Mouse (Mus musculus) hindbrain, postnatal 0 days (tissue): ENCODE measurements at regions not wholly inside any gene's neighbourhood (a gene's known extent, or its start where the extent isn't known, plus 50 kb on each side); places are given as distances from the start of the nearest gene placed in this dataset.
A peak's percentile ranks its signal among the peaks of the same experiment; 100 is the strongest.

Source experiments
- ATAC-seq: fragments of 200-750 bp; cut with Nextera tagmentation; 2 replicates; pipeline ENCODE4 v1.8.0; 2017; ENCODE audit warnings: mild to moderate bottlenecking, moderate TSS enrichment, moderate library complexity
- DNase-seq: peaks from one replicate; pipeline ENCODE4 v3.0.0-alpha.2; 2015; ENCODE audit warnings: low spot score
- H3K27ac ChIP-seq: fragments of 300-500 bp; sonication (generic); 2 replicates; pipeline ENCODE4 v1.5.1; 2014; ENCODE audit warnings: mild to moderate bottlenecking
- H3K27me3 ChIP-seq: fragments of 300-500 bp; sonication (generic); 2 replicates; pipeline ENCODE4 v1.6.1; 2014; ENCODE audit warnings: low read length, mixed read lengths; ENCODE audit not compliant: insufficient read depth
- H3K36me3 ChIP-seq: fragments of 300-500 bp; sonication (generic); 2 replicates; pipeline ENCODE4 v1.6.1; 2014; ENCODE audit warnings: low read length, mixed read lengths; ENCODE audit not compliant: insufficient read depth
- H3K4me1 ChIP-seq: fragments of 300-500 bp; sonication (generic); 2 replicates; pipeline ENCODE4 v1.6.1; 2014; ENCODE audit warnings: antibody characterized with exemption, low read length, mixed read lengths; ENCODE audit not compliant: insufficient read depth
- H3K4me2 ChIP-seq: fragments of 300-500 bp; sonication (generic); 2 replicates; pipeline ENCODE4 v1.6.1; 2014; ENCODE audit warnings: low read depth, mild to moderate bottlenecking, low read length, moderate library complexity, mixed read lengths
- H3K4me3 ChIP-seq: fragments of 300-500 bp; sonication (generic); 2 replicates; pipeline ENCODE4 v1.5.1; 2014; ENCODE audit warnings: low read length
- H3K9ac ChIP-seq: fragments of 300-500 bp; sonication (generic); replicated peaks from 2 replicates; pipeline ENCODE4 v1.6.1; 2014; ENCODE audit warnings: mild to moderate bottlenecking, low read length, moderate library complexity, mixed read lengths
- H3K9me3 ChIP-seq: fragments of 300-500 bp; sonication (generic); 2 replicates; pipeline ENCODE4 v1.6.1; 2016; ENCODE audit warnings: low read length, mixed read lengths
- CTCF ChIP-seq: IDR thresholded peaks from 2 replicates; pipeline ENCODE4 v1.5.1; 2016; ENCODE audit warnings: antibody characterized with exemption, control low read depth, low read depth
- WGBS: fragments of 180-500 bp; shearing (Covaris S2); extraction: QIAGEN DNeasy Blood & Tissue Kit; methylation state at CpG from one replicate; pipeline ENCODE4 v1.1.7; 2014; 5-methylcytosine and 5-hydroxymethylcytosine counted together

DNA sequence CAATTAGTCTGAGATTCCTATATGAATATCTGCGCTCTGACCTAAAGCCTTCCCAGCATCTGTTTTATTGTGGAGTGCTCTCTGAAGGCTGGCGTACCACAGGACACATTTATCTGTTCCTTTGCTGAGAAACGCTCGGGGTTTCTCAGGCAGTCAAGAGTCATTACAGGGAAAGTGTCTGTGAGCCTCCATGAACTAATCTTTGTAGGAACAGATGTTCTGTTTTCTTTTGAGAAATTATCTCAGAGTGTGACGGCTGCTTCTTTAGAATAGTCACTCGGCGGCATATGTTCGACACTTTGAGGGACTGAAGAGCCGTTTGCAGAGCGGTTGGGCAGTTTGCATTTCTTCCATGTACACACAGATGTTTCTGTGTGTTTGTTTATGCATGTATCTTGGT, 255.6 kb downstream of the Ankrd50 start:
- 44% methylated on average over 10 of the region's 10 CpGs for WGBS
- no peak overlapping the region for H3K4me2 ChIP-seq
- DNase-seq (peak; percentile 19), ATAC-seq (no peak)
- TF ChIP-seq CTCF: no peak
- H3K9me3 ChIP-seq: no peaks in the 10 kb centered on the region
- H3K4me1 ChIP-seq: peaks cover 10% of the 10 kb centered on the region; the same call in 1 of the 2 replicates
- no peak overlapping the region for H3K27ac ChIP-seq
- no peaks in the 10 kb centered on the region for H3K27me3 ChIP-seq
- H3K36me3 ChIP-seq: no peaks in the 10 kb centered on the region
- H3K4me3 ChIP-seq: no peak overlapping the region
- H3K9ac ChIP-seq: no peak overlapping the region

DNA sequence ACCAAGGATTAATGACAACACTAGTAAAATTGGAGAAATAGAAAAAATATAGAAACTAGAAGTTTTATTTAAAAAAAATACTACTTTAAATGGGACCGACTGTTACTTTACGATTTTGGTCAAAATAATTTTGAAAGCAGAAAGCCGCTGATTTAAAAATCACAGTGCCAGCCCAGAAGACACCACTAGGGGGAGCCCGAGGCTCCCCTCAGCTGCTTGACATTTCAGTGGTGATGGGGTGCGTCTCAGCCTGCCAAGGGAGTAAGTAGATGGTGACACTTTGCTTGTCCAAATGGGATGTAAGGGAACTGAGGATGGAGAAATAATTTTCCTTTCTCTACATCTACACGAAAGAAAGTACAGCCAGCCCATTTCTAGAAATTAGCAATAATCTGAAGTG, 257.0 kb downstream of the Ankrd50 start:
- Histone ChIP-seq H3K4me1 (peaks cover 7% of the 10 kb centered on the region; the same call in 1 of the 2 replicates), H3K27ac (no peak overlapping the region), H3K9me3 (no peaks in the 10 kb centered on the region), H3K36me3 (no peaks in the 10 kb centered on the region), H3K4me3 (no peak overlapping the region), H3K9ac (no peak overlapping the region), H3K27me3 (no peaks in the 10 kb centered on the region), H3K4me2 (no peak overlapping the region)
- WGBS: 24% methylated on average over 6 of the region's 6 CpGs
- ATAC-seq (no peak), DNase-seq (peak; percentile 79)
- peak; percentile 83 for TF ChIP-seq CTCF

DNA sequence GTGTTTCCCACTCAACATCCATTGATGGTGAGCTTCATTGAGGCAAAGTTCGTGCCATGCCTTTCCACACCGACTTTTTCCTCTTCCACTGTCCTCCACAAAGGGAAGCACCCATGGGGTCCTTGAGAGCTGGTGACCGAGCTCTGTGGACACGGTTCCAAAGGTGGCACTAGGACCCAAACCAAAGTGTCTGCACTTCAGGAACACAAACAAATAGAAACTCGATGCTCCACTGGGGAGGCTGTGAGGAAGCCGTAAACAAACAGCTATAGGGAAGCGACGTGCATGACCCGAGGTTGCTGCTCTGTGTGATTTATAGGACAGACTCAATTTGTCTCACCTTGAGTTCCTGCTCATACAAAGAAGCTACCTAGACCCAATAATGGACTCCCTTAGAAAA, 257.5 kb downstream of the Ankrd50 start:
- ATAC-seq (no peak), DNase-seq (no peak)
- H3K4me1 ChIP-seq: 0 out of 2 replicates have a peak, but pooled peaks cover 4% of the 10 kb centered on the region
- H3K9ac ChIP-seq: no peak overlapping the region
- TF ChIP-seq CTCF: no peak
- H3K27me3 ChIP-seq: no peaks in the 10 kb centered on the region
- H3K27ac ChIP-seq: no peak overlapping the region
- no peak overlapping the region for H3K4me2 ChIP-seq
- H3K4me3 ChIP-seq: no peak overlapping the region
- H3K36me3 ChIP-seq: no peaks in the 10 kb centered on the region
- 83% methylated on average over 9 of the region's 9 CpGs for WGBS
- no peaks in the 10 kb centered on the region for H3K9me3 ChIP-seq

DNA sequence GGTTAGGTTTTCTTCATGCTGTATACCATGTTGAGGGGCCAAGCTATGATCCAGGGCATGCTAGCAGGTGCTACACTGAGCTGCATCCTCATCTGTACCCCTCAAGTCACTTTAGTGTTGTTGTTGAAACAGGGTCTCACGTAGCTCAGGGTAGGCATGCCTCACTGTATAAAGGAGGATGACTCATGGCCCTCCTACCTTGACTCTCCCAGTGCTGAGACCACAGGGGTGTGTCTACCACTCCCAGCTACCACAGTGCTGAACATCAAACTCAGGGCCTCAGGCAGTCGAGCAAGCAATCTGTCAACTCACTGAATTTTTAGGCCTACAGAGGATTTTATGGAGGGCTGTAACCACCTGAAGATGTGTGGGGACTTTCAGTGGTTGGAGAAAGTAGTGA, 258.5 kb downstream of the Ankrd50 start:
- H3K27me3 ChIP-seq: no peaks in the 10 kb centered on the region
- H3K9me3 ChIP-seq: no peaks in the 10 kb centered on the region
- H3K9ac ChIP-seq: no peak overlapping the region
- ATAC-seq (no peak), DNase-seq (no peak)
- no peak overlapping the region for H3K4me2 ChIP-seq
- H3K36me3 ChIP-seq: no peaks in the 10 kb centered on the region
- no peaks in the 10 kb centered on the region for H3K4me1 ChIP-seq
- H3K27ac ChIP-seq: no peak overlapping the region
- 66% methylated on average over 2 of the region's 2 CpGs for WGBS
- no peak overlapping the region for H3K4me3 ChIP-seq
- TF ChIP-seq CTCF: no peak

DNA sequence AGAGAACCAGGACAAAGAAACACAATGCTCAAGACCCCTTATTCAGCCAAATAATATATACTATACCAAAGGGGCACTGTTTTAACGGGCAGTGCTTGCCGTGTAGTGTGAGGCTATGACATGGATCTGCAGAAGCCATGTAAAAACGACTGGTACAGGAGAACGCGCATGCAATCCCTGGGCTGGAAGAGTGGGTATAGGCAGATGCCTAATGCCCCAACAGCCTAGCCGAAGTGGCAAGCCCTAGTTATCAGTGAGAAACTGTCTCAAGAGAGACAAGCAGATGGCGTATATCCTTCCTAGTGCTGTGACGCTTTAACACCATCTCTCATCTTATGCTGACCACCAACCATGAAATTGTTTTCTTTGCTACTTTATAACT, 262.8 kb downstream of the Ankrd50 start:
- no peaks in the 10 kb centered on the region for H3K36me3 ChIP-seq
- TF ChIP-seq CTCF: no peak
- no peaks in the 10 kb centered on the region for H3K4me1 ChIP-seq
- DNase-seq (no peak), ATAC-seq (no peak)
- no peak overlapping the region for H3K4me3 ChIP-seq
- no peak overlapping the region for H3K27ac ChIP-seq
- H3K27me3 ChIP-seq: no peaks in the 10 kb centered on the region
- 81% methylated on average over 8 of the region's 8 CpGs for WGBS
- H3K9me3 ChIP-seq: no peaks in the 10 kb centered on the region
- no peak overlapping the region for H3K9ac ChIP-seq
- H3K4me2 ChIP-seq: no peak overlapping the region

DNA sequence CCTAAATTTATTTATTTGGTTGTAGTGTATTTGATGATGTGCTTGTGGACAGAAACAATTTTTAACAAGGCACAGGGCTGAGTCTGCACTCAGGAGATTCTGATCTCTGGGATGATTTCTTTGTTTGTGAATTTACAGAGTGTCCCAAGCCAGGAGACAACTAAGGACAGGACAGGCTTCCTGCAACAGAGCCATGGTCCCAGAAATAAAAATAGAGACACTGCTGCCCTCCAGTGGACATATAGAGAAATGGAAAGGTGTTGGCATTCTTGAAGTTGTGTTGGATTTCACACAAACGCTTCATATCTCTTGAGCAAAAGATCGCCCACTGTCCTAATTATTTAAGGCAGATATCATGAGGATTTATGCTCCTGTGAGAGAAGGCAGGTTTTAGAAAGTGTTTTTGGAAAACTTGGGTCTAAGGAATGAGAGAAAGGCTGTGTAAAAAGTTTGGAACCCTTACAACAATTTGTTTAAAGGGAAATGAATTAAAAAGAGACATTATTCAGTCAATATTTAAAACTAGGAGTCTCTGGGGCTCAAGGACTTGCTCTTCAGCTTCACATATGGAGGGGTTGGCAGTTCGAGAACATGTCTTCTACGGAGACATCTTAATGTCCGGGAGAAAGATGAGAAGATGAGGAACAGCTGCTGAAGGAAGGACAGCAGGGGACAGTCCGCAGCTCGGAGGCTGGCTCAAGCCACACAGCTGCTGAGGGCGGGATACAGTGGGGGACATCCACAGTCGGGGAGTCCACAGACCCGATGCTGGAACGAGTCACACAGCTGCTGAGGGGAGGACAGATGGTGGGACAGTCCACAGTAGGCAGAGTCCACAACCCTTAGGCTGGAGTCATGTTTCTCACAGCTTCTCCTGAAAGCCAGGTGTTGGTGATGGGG, 263.5 kb downstream of the Ankrd50 start:
- Histone ChIP-seq H3K9me3 (no peaks in the 10 kb centered on the region), H3K4me2 (no peak overlapping the region), H3K36me3 (no peaks in the 10 kb centered on the region), H3K27ac (no peak overlapping the region), H3K4me1 (no peaks in the 10 kb centered on the region), H3K4me3 (no peak overlapping the region), H3K9ac (no peak overlapping the region), H3K27me3 (no peaks in the 10 kb centered on the region)
- WGBS: 40% methylated on average over 11 of the region's 11 CpGs
- peak; percentile 84 for TF ChIP-seq CTCF
- ATAC-seq (0 out of 2 replicates have a peak, but pooled peaks have one; percentile 49), DNase-seq (peak; percentile 80)

DNA sequence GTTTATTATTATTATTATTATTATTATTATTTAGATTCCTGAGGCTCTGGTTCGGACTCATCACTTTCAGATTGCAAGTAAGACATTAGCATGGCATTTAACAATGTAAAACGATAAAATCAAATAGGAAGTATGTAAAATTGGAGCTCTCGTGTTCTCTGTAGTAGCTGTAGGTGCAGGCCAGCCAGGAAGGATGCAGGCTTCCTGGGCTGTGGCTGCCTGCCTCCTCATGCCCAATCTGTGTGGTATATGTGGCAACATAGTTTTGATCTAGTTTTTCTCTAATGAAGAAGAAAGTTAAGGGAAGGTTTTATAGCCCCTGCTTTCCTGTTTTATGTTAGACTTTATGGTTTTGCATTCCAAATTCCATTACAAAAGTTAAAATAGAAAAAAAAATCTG, 275.6 kb downstream of the Ankrd50 start:
- 84% methylated on average over 3 of the region's 3 CpGs for WGBS
- Histone ChIP-seq H3K27me3 (no peaks in the 10 kb centered on the region), H3K36me3 (no peaks in the 10 kb centered on the region), H3K4me1 (no peaks in the 10 kb centered on the region), H3K4me3 (no peak overlapping the region), H3K9me3 (no peaks in the 10 kb centered on the region), H3K27ac (no peak overlapping the region), H3K4me2 (no peak overlapping the region), H3K9ac (no peak overlapping the region)
- ATAC-seq (no peak), DNase-seq (no peak)
- no peak for TF ChIP-seq CTCF
